Mouse (Mus musculus) CD4-positive, CD25-positive, alpha-beta regulatory T cell, adult 2 months (primary cell): ENCODE data around the gene Slc35b2.
A peak's percentile ranks its signal among the peaks of the same experiment; 100 is the strongest.

Experiments
- DNase-seq: peaks from one replicate; pipeline ENCODE4 v3.0.0-alpha.2; 2012; ENCODE audit warnings: low read depth, low spot score

The Slc35b2 gene

DNA sequence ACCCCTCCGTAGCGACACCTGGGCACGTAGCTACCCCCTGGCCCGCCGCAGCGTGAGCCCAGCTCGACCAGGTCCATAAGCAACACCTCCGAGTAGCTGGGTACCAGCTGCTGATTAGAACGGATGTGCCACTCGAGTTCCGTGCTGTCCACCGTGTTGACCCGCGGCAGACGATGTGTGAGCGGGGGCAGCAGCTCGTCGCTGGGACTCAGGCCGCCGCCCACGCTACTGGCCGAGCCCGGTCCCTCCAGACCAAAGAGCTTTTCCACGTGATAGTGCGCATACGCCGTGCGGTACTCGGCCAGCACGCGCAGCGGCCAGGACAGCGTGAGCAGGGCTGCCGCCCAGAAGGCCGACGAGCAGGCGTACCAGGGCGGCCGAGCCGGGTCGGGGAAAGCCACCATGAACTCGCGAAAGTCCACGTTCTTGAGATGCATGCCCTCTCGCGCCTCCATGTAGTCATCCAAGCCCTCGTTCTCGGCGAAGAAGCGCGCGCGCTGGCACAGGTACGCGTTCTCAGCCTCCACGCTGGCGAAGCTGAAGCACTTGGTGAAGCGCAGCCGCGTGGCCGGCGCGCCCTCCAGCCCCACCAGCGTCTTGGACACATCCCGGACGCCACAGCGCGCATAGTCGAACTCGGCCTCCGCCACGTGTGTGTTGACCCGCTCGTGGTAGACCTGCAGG, 18.3 kb upstream of the Slc35b2 start:
- DNase-seq, result no peak

DNA sequence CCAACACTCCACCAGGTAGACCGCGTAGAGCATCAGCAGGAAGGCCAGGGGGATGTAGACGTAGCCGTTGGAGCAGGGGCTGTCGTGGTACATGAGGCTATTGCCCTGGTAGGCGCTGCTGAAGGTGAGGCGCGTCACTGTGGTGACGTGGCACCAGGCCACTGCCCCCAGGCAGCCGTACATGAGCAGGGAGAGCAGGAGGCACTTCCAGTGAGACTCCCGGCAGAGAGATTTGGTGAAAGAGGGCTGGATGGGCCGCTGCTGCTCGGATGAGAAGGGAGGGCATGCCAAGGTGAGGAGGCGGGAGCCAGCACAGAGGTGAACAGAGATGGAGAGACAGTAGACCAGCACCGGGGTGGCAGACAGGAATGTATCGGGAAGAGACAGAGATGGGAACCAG, 16.7 kb upstream of the Slc35b2 start:
- DNase-seq, result no peak

DNA sequence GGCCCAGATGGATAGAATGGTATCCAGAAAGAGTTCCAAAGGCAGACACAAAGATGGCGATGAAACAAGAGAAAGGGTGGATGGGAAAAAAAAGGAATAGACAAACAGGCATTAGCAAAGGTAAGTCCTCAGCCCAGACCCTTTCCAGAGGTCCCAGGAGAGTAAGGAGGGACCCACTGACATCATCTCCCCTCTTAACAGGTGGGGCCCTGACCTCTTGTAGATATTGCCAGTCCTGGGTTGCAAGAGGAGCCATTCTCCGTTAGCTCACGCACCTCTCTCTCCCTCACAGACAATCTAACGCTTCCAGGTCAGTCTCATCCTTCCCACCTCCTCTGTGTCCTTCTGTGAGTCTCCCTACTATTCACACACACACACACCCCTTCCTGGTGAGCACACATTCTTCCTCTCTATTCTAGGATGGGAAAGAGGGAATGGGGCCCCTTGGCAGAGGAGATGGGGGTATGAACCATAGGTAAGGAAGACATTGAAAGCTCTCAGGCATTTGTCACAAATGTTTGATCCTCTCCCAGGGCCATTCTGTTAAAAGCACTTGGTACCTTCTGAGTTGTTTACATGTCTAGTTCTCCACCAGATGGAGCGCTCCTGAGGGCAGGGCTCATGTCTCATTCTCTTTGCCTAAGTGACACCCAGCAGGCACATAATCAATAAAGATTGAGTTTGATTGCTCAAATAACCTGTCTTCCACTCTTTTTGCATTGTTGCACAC, 16.0 kb upstream of the Slc35b2 start:
- no peak for DNase-seq

DNA sequence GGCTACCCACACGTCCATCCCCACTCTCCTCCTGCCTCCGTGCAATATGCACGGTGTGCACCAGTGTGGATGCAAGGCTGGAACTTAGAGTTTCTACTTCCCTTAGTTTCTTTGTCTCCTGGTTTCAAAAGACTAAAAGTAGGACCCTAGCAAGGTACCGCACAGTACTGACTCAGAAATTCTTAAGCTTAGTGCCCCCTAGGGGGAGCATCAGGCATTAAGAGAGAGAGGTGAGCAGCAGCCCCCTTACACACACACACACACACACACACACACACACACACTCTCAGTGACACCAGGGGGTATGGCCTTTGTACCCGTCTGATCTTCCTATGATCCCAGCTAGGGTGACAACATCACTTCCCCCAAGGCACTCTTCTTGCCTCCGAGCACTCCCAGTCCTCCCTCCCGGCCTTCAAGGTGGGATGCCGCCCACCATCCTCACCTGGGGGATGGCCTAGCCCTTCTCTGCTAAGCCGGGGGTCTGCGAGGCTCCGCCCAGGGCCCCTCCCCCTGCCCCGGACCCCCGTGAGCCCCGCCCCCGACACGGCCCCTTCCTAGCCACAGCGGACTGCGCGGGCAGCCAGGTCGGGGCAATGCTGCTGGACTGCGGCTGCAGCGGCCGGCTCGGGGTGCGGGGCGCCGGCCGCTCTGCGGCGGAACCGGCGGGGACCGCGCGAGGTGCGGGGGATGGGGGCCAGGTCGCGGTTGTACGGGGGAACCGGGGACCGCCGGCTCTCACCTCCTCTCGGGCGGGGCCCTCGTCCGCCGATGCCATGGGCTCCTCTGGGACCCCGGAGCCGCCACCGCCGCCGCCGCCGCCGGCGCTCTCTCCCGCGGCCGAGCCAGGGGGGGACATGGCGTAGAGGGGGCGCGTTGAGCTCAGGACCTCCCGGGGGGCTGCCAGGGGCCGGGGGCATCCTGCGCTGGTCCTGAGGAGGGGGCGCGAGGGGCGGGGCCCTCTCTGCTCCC, 14.8 kb upstream of the Slc35b2 start:
- peak; percentile 51 for DNase-seq

DNA sequence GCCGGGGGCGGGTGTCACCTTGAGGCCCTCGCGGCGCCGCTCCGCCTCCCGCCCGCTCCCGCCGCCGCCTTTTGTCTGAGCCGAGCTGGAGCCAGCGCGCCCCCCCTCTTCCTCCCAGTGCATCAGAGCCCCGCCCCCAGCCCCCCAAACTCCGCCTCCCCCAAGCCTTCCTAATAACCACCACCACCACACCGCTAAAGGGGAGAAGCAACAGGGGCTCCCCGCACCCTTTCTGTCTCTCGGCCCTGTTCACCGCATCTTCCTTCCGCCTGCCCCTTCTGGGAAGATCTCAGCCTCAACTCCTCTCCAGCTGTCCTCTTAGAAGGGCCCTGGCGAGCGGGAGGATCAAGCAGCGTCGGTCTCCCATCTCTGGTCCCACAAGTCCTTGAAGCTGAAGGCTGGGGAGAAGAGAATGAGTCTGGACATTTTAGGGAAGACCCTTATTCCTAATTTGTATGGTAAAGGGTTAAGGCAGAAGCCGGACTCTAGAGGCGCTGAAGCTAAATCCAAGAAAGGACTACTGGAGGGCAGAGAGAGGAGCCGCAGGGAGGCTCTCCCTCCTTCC, 14.0 kb upstream of the Slc35b2 start, which contains the start of gene Tmem151b:
TSS of gene Tmem151b (minus strand) at position 61 of the 565 bp plus-strand sequence.
- peak; percentile 62 for DNase-seq

DNA sequence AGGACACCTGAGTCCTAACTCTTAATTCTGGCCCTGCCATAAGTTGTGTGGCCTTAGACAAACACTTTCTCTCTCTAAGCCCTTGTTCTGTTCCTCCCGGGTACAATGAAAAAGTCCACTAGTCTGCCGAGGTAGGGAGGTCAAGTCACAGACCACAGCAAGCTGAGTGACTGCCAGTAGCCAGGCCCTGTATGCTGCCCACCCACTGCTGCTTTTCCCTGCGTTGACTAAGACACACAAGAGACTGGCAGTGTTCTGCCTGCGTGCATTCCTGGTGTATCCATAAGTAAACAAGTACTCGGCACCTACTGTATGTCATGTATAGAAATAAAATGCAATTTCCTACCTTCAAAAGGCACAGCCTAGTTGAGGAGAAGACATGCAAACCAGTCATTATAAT, 13.4 kb upstream of the Slc35b2 start:
- DNase-seq, result no peak

DNA sequence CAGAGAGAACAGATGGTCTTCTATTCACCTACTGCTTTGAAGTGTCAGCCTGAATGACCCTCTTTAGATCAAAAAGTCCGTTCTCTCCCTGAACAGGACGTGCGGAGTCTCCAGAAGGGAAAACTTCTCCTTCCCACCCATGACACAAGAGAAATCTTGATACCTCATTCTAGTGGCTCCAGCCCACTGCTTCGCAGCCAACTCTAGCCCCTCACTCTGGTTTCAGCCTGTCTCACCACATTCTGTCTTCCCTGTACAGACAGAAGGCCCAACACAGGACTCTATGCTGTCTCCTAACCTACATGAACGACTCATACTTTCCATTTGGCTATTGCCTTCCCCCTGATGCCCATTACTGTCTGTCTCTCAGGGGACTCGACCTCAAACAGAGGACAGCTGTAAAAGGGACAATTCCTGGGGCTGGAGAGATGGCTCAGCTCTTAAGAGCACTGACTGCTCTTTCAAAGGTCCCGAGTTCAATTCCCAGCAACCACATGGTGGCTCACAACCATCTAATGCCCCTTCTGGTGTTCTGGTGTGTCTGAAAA, 12.4 kb upstream of the Slc35b2 start:
- DNase-seq, result no peak

DNA sequence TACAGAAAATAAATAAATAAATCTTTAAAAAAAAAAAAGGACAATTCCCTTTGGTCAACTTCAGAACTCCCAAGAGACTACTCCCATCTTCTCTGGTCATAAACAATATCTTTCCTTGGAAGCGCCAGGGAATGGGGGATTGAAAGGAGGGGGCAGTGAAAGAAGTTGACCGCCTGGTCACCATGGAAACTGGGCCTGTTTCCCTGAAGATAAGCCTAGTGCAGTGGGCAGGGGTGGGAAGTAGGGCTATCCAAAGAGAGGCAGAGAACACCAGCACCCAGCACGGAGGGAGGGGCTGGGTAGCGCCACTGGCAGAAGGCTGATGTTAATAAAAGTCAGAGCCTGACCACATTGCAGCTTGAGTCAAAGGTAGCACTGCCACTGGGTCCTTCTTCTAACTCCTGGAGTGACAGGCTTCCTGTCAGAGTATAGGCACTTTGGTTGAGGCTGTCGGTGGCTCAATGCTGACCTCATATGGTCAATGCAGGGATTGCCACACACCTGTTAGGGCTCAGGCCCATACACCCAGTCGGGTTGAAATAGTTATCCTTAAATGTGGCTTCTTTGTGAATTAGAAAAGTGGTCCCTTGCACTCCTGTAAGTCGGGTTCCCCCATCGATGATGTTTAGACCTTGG, 11.7 kb upstream of the Slc35b2 start:
- peak; percentile 93 for DNase-seq

DNA sequence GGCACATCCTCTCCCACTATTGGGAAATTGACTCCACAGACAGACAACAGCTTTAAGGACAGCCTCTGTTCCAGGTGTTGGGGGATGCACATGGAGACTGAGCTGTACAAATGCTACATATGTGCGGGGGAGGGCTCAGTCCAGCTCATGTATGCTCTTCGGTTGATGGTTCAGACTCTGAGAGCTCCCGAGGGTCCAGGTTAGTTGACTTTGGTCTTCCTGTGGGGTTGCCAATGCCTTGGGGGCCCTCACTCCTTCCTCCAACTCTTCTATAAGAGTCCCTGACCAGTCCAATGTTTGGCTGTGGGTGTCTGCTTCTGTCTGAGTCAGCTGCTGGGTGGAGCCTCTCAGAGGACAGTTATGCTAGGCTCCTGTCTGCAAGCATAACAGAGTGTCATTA, 10.6 kb upstream of the Slc35b2 start:
- DNase-seq, result no peak

DNA sequence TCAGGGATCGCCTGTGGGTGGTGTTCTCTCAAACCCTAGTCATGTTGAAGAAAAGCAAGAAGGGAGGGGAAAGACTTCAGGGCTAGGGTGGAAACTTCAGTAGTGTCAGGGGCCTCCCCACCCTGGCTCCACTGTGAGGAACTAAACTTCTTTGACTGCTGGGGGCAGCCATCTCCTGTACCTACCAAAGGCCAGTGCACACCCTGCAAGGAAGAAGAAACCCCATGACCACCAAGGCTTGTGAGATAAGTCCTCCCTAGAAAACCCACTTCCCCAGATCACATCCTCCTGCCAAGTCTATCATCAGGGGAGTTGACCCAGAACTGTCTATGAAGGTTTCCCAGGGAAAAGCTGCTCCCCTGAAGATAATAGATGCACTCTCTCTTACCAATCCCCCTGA, 9.3 kb upstream of the Slc35b2 start:
- peak; percentile 32 for DNase-seq

DNA sequence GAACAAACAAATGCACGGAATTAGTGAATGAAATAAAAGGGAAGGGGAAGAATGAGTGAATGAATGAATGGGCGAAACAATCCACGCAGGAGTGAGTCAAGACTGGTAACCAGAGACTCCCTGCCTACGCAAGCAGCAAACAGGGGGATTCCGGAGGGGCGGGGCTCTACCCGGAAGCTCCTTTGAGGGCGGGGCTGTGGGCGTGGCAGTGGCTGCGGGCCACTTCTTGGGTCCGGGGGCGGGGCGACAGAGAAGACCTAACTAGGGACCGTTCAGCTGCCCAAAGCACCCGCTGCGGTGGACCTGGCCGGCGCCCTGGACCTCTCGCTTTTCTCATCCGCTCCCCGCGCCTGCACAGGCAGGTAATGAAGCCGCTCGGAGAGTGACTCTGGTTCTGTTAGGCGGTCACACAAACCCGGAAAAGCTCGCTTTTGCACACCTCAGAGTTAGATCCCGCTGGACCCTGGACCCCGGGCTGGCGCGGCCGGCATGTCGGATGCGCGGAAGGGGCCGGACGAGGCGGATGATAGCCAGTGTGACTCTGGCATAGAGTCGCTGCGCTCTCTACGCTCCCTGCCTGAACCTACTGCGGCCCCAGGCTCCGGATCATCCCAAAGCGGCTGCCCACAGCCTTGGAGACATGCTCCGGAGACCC, 8.1 kb upstream of the Slc35b2 start, which contains the start of gene Nfkbie:
TSS of gene Nfkbie (plus strand) at position 252 of the 655 bp plus-strand sequence.
- DNase-seq, result peak; percentile 98

DNA sequence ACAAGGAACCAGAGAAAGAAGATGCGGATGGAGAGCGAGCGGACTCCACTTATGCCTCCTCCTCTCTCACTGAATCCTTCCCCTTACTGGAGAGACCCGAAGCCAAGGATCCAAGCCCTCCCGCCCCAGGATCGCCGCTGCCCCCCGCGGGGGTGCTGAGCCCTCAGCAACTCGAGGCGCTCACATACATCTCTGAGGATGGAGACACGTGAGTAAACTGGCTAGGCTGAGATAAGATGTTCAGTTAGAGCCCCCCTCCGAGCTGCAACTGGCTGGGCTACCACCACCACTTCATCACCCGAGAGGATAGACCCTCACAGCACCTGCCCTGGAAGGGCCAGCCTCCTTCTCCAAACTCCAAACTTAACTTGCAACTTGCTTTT, 7.6 kb upstream of the Slc35b2 start:
- DNase-seq, result no peak

DNA sequence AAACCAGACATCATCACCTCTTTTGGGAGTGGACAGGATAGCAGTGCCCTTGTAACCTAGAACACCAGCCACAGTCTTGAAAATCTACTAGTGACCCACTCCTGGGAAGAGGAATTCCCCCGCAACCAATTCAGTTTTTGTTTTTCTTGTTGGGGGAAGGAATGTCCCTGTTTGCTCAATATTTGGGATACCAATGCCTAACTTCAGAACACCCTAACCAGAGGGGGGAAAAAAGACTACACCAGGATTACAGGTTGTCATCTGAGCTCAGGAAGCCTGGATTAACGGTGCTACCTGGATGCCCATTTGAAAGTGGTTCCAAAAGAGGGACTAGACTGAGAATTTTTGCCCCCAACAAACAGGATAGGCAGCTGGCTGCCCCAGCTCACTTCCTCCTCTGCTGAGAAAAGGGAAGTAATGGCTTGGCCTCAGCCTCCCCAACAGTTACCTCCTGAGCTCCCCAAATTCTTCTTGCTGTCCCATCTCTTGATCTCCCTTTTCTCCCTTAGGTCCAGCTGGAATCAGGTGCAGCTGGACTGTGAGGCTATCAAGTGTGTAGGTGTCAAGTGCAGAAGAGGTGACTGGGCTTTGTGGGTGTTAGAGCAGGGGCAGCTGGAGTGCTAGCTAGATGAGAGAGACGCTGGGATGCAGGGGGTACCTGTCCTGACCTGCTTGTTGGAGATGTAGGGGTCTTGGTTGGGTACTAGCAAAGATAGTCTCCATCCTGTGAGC, 7.0 kb upstream of the Slc35b2 start:
- DNase-seq, result peak; percentile 39

DNA sequence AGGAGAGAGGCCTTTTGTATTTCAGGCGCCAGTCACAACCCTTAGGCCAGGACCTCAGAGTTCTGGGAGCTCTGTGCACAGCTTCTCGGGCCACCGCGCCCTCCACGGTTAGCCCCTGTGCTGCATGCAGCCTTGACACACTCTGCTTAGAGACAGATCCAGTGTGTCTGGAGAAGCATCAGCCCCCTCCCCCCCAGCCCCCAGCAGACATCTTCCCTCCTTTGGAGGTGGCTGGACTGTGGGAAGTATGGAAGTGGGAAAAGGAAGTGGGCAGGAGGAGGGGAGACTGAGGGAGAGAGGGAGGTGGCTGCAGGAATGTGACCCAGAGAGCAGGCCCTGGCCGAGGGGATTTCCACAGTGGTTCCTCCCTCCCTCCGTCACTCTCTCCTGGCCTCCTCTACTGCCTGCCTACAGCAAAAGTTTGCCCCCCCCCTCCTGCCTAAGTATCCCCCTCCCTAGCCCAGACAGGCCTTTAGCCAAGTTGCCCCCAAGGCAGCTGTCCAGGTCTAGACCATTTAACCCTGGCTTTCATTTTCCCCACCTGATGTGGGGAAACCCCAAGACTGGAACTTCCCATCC, 6.3 kb upstream of the Slc35b2 start:
- peak; percentile 64 for DNase-seq

DNA sequence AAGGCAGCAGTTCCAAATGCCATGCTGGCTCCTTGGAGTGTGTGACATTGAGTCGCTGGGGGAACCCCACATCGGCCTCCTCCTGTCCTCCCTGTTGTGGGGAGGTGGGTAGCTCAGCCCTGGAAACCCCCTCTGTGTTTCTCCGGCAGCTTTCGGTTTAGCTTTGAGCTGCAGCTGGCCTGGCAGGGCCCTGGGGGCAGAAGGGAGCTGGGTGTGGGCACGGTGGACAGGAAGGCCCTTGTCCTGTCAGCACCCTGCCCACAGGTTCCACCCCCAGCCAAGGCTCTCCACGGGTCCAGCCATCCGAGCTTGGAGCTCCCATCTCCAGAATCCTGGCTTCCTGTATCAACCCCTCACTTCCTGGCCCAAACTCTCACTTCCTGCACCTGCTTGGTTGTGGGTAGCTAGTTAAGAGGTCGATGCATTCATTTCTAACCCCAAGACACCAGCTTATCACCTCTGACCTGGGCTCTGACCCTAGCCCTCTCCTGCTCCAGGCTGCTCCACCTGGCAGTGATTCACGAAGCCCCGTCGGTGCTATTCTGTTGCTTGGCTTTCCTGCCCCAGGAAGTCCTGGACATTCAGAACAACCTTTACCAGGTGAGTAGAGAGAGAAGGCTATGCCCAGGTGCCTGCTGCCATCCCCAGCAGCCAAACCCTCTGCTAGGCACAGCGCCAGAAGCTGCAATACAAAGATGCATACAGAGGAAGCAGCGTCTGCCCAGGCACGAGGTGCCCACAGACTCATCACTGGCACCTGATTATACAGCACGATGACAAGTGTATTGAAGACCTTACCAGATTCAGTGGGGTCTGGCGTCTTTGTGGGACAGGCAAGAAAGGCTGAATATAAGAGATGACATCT, 5.4 kb upstream of the Slc35b2 start:
- DNase-seq, result peak; percentile 81

DNA sequence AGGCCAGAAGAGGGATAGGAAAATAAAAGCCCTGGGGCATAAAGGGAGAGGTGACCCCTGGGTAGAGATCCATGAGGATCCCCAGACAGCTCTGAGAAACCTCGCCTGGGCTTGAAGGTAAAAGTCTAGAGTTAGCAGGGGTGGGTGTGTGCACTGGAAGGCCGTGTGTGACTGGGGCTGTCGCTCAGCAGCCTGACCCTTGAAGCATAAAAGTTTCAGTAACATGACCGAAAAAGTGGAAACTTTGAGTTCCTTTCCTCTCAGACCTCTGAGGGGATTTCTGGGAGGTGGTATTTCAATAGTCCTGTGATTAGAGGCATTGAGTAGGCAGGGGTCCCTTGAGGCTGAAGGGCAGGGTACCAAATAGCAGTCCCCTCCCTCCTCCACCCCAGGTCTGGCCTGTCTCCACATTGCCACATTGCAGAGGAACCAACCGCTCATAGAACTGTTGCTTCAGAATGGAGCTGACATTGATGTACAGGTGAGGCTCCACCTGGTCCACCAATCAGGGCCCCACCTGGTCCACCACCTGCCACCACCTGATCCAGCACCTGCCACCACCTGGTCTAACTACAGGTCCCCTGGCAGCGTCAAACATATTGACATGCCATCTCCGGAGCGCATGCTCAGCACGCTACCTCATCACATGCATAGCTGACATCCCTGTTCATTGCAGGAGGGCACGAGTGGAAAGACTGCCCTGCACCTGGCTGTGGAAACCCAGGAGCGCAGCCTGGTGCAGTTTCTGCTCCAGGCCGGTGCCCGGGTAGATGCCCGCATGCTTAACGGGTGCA, 3.7 kb upstream of the Slc35b2 start:
- no peak for DNase-seq

DNA sequence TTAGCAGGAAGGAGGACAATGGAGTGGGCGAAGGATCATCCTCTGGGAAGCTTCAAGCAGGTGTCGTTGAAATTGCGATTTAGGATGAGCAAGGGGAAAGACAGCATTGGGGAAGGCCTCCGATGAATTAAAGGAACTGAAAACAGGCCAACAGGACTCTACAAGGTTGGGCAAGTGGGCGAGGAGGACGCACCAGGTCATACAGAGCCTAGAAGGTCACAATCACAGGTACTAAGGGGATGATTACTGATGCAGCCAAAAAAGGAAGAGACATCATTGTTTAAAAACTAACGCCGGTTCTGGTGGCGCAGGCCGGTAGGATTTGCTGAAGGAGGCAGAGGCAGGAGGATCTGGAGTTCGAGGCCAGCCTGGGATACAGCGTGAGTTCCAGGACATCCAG, 458 bp upstream of the Slc35b2 start:
- DNase-seq, result no peak
